14 mouse cellular contexts compared by ENCODE assay signal in genomic region chr9:111731939-111732670, GRCm38 (mm10). TPM values are rescaled to one million over a fixed set of nuclear protein-coding genes. Genes with fewer than 3 reads are reported as not detected.
"Had no signal": no experiment of that assay in that cellular context is flagged by ENCODE, and none has a peak within 500 bp of the region (broad histone marks: within the 10 kb centered on the region; RNA-seq: fewer than 3 reads in every experiment).

No protein-coding gene starts in this region.

- DNase-seq: gastrocnemius, postnatal 14 days; gastrocnemius, postnatal 36 days; heart, adult 18-20 months; heart, postnatal 10 days; heart, postnatal 4 days; kidney, adult 18-20 months; kidney, adult 8-10 months; kidney, postnatal 10 days; kidney, postnatal 25 days; kidney, postnatal 4 days; left cerebral cortex, postnatal 4 days had no signal

RNA-seq across cellular contexts. Expression of gene Stac, which starts 42.0 kb away (rescaled TPM):
- total RNA-seq: granulocyte monocyte progenitor cell, adult 5-6 weeks; liver, adult 2 months had no signal
- polyA plus RNA-seq: inflammation-experienced regulatory T-cells, adult 6 months had no signal
